Mouse (Mus musculus) ovary, postnatal 10 days (tissue): Measurements from ENCODE around the gene Adck2.

Source experiments
- DNase-seq: peaks from one replicate; pipeline ENCODE4 v3.0.0; 2022; ENCODE audit warnings: low spot score

Gene Adck2

DNA sequence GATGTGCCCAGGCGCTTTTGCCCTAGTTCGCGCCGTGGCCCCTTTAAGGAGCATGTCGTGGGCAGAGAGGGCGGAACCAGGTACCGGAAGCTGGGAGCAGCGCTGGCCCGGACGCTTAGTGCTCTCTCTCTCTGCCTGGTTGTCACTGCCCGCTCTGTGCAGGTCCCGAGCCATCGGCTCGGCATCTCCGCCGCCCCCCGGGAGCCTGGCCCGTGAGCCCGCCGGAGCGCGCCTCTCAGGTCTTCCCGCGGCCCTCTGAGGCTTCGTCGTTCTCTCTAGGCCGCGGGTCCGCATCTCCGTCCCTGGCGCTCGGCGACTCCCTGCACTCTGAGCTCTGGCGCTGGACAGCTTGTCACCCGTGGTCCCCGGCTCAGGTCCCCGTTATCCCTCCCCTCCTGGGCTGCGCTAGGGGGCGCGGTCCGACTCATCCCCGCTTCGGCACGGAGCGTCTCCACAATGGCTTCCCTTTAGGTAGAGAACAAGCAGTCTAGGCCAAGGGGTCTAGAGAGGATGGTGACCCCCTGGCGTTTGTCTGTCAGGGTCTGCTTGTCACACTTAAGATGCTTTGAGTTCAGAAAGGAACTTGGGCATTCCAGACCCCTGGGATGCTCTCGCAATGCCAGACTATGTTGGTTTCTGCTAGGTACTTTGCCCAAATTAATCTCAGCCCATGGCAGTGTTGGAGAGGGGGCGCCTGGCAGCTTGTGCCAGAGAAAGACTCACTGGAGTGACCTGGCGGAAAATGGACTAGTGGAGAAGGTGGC lies at the start of gene Adck2:
Gene Adck2, plus strand, starts transcription at position 83 of the 764 bp plus-strand sequence.
- peak; percentile 29 for DNase-seq

DNA sequence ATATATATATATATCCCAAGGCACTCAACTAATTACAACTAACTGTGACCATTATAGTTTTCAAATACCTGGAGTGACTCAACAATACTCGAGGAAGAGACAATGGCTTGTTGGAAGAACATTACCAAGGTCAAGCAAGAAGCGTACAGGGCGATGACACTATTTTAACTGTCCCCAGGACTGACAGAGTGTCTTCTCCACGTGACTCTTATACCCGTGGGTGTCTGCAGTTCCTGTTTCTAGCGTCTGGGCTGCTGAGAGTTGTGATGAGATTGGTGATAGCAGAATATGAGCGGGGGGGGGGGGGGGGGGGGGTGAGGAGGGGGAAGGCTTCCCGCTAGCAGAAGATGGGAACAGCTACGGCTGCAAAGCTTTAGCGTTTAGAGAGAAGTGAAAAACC lies 46.9 kb upstream of the Adck2 start:
- no peak for DNase-seq

DNA sequence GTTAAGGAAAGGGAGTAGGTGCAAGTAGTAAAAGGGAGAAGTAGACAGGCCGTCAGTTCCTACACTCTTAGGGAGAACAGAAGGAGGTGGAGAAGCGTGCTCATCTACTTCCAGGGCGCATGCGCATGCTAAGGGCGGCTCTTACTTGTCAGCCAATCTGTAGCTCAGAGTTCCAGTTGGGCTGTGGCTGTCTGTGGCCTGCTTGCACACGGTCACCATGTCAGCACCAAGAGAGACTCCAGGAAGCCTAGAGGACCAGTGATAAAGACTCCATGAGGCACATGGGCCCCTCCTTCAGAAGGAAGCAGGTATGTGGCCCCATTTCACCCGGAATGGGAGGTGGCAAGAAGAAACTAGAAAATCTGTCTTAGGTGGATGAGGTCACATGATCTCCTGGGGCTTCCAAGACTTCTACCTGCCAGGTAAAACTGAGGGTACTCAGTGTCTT lies 46.3 kb upstream of the Adck2 start:
- DNase-seq, result no peak

DNA sequence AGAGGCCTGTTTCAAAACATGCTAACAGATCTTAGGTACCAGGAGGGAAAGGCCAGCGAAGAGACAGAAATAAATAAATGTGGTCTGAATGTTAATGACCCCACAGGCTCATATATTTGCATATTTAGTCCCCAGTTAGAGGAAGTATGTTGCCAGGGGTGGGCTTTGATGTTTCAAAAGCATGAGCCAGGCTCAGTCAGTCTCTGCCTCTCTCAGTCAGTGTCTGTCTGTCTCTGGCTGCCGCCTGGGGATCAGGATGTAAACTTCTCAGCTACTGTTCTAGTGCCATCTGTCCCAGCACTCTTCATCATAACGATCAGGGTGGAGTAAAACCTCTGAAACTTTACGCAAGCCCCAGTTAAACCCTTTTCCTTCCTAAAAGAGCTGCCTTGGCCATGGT lies 45.9 kb upstream of the Adck2 start:
- DNase-seq, result no peak

DNA sequence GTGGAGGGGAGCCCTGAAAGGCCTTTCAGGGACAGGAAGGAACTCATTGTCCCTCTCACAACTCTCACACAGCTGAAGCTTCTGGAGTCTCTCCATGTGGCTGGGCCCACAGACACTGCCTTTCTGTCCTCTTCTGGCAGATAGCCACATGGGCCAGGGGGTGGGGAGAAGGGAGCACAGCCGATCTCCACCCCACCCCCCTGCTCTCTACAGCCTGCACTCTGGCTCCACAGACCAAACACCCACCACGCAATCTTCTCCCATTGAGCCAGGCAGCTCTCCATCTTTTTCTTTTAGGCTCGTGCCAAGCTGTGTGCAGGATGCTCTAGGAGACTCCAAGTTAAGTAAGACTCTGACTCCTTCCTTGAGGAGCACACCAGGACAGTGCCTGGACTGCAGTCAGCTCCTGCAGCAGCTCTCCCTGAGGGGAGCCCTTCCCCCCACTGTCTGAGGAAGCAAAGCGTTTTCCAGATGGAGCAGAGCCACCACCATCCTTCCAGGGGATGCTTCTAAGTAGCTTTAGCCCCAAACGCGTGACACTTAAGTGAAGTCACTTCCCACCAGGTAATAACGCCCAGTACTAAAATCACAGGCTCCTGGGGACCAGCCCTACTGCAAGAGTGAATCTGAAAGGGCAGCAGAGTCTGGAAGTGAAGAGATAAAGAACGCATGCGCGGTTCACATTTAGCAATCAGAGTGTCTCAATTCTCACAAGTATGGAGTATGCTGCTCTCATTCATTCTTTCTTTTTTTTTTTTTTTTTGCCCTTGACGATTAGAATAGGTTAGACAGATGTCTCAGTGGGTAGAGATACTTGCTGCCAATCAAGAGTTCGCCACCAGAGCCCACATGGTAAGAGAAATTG lies 44.8 kb upstream of the Adck2 start:
- DNase-seq, result no peak

DNA sequence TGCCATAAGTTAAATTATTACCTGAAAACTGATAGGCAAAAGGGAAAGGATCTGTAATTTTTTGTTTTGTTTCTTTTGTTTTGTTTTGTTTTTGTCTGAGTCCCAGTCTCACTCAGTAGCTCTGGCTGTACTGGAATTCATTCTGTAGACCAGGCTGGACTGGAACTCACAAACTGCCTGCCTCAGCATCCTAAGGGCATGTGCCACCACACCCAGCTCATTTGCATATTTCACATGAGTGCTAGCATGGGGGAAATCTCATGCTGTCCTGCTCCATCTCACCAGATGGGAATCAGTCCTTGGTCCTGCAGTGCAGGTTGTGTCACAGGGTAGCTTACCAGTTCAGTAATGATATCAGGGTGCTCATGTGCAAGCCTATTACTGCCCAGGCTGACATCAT lies 38.7 kb upstream of the Adck2 start:
- DNase-seq, result no peak

DNA sequence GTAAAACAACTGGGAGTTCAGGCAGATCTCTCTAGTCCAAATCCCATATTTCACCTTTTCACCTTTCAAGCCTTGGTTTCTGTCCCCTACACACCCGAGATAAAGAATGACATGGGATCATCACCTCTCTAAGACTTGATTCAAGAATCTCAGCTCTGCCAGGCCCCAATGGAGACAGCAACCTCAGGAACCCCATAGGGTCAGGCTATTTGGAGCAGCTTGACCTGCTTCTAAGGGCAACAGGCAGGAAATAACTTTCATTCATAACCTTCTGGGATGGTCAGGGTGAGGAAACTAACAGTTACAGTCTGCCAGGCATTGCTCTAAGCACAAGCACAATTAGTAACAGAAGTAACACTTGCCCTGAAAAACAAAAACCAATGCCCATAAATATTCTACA lies 37.1 kb upstream of the Adck2 start:
- no peak for DNase-seq

DNA sequence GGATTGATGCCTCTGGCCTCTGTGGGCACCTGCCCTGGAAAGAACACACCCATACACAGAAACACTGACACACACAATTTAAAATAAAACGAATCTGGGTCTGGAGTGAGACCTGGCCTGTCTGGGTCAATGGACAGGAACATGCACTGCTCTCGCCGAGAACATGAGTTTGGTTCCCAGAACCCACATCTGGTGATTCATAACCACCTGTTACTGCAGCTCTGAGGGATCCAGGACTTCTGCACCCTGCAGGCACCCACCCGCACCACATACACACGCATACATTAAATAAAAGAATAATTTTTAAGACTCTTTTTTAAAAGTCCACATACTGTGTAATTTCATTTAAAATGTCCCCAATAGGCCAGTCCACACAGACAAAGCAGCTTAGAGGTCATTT lies 36.4 kb upstream of the Adck2 start:
- DNase-seq, result no peak

DNA sequence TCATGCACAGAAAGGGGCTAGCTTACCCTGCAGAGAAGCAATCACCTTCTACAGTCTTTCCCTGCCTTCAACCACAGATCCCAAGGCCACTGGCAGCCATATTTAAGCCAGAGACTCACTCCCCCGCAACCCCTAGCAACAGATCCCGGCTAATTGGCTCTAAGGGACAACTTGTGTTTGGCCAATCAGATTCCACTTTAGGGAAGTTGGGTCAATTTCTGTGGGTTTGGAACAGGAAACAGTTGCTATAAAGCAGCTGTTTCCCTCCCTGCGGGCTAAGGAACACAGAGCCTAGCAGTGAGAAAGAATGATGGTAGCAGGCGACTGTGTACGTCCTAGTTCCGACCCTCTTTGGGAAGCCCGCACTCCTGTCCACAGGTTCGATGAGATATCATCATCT lies 35.4 kb upstream of the Adck2 start:
- DNase-seq, result no peak

DNA sequence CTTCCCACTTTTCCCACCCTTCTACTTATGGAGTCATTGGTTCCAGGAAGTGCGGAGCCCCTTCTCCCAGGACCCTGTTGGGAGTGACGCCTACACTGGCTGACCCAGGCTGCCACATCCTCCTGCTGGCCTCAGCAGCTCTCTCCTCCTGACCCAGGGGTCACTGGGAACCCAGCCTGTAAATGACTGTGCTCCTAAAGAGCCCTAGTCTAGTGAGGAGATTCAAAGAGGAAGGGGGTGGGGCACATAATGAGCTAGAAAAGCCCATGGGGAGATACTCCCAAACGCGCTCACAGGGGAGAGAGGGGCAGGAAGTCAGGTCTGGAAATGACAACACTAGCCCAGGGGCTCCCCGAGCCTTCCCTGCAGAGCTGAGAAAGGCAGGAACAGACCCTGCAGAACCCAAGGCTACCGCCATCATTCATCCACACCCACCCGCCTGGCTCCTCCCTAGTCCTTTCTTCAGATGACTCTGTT lies 34.0 kb upstream of the Adck2 start:
- no peak for DNase-seq

DNA sequence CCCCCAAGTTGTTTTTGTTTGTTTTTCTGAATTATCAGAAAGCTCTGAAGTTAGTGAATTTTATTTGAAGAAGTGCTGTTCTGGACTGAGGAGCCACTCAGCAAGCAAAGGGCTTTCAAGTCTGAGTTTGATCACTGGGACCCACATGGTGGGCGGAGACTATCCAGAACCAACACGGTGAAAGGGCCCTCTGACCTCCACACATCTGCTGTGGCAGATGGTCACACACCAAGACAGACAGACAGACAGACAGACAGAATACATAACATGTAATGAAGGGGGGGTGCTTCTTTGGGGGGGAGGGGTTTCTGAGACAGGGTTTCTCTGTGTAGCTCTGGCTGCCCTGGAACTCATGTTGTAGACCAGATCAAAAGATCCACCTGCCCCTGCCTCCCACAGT lies 33.1 kb upstream of the Adck2 start:
- DNase-seq, result no peak

DNA sequence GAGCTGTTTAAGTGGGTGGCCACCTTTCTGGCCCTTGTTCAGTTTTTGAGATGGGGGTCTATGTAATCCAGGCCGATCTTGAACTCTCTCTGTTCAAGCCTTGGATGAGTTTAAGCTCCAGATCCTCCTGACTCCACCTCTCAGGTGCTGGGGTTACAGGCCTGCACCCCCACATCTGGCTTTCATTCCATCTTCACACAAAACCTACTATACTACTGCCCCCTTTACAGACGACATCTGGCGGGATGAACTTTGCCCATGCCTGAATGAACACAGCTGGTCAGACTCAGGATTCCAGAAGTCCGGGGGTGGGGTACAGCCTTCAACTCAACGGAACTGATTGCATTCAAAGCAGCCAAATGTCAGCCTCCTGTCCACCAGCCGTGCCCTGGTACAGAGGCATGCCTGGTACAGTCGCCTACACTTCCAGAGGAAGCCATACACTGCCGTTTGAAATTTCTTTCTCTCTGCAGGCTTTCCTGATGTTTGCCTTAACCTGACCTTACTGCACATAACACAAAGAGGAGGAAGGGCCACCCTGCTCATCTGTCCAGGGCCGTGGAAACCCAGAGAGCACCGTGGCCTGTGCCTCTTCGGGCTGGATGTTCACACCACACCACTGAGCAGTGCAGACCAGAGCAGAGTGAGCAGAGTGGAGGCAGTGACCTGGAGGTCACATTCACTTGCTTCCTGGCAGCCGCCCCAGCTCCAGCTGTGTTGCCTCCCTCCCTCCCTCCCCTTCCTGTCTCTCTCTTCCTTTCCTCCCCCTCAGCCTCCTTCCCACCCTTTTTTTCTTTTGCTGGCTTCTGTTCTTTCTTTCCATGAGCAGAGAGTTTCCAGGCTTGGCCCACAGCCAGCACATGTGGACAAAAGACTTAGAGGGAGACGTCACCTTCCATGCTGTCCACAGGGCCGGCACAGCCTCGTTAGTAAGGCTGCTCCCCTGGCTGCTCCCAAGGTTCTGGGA lies 30.8 kb upstream of the Adck2 start:
- peak; percentile 69 for DNase-seq

DNA sequence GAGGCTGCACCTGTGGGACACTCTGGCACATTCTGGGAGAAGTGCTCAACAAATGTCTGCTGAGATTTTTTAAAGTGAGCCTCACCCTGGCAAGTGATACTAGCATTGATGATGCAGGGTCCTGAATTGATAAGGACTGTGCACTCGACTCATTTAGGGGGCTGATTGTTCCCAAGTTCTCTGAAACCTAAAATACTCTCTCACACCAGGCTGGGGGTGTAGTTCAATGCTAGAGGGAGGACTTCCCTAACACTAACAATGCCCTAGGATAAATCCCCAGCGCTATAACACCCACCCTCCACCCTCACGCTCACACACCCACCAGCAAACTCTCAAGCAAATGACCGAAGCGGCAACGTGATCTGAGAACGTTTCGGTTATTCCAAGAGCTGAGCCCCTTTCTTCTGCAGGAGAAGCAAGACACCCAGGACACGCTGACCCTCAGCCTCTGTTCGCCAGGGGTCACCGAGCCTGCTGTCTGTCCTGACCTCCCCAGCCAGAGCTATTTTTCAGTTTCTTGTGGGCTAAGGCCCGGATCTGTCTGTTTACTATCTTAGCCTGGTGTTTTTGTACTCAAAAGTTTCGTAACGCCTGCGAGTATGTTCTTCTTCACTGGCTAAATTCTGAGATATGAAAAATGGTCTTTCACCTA lies 29.8 kb upstream of the Adck2 start:
- DNase-seq, result no peak

DNA sequence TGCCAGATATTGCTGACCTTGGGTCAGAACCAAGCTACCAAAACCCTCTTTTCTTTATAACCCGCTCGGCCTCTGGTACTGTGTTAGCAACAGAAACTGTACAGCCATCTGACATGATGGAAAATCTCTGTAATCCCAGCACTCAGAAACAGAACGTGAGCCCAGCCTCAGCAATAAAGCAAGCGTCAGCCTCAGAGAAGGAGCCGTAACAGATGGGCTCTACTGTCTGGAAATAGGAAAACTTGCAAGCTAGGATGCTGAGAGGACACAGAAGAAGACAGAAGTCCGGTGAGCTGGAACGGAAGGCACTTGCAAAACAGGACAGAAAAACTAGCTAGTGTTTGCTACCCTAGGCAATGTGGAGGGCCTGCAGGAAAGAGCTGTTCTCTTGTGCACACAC lies 28.2 kb upstream of the Adck2 start:
- DNase-seq, result no peak

DNA sequence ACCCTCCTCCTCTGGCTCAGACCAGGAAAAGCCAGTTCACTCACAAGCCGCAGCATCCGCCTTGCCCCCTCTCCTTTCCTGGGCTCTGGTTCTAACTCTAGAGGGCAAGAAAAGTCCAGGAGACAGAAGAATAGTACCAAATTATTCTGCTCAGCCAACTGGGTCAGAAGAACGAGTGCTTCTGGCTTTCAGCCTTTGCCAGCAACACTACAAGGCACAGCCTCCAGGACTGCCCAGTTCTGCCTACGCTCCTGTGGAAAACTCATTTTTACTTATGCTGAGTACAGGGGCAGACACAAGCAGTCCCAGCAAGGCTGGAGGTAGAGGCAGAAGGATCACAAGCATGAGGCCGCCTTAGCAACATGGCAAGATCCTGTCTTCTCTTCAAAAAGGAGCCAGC lies 25.6 kb upstream of the Adck2 start:
- no peak for DNase-seq

DNA sequence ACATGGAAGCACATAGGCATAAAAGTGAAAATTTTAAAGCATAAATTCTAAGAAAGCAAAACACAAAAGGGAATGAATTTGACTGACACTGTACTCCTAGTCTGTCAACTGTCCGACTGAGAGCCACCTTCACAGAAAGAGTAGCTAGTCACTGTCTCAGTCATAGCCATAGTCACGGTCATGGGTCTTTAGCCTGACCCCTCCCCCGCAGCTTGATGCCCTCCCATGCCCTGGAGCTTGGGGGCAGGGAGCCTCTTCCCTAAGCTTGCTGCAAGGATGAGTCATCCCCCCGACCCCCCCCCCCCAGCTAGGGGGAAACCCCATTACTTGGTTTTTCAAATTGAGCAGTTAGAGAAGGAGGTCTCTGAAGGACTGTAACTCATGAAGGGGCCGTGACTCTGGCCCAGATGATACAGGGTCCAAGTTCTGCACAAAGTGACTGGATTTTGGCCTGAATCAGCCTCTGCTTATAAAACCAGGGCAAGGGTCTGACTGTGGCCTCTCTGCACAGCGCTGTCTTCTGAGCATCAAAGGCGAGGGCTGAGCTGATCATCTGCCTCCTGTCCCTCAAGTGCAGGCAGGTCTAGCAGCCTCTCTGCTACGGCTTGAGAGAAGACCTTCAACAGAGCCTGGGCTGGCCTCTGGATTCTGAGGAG lies 21.6 kb upstream of the Adck2 start:
- DNase-seq, result no peak

DNA sequence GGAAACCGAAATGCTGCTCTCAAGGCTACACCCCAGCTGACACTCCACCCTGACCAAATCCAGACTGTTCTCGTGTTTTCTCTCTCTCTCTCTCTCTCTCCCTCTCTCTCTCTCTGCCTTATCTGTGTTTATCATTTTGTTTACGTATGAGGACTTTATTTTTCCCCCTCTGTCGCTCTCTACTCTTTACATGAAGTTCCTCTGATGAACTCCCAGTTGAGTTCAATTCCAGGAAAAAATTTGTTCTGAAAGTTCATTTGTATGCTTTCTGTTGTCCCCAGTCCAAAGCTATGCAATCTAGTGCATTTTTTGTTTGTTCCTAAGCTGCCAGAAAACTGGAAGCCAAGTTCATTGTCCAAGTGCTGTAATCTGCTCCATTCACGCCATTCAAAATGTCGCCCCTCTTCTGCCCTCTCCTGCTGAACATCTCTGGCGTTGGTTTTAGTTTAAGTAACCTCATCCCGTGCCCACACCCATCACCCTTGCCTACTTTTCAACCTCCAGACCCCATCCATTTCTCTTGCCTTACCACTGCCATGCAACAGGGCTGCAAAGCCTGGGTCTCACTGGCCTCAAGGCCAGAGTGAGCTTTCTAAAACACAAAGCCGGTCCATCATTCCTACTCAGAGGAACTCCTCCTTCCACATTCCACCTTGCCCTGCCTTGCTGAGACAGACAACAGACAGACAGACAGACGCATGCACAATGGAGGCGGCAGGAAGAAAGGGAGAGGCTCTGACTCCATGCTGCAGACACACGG lies 18.6 kb upstream of the Adck2 start:
- DNase-seq, result no peak

DNA sequence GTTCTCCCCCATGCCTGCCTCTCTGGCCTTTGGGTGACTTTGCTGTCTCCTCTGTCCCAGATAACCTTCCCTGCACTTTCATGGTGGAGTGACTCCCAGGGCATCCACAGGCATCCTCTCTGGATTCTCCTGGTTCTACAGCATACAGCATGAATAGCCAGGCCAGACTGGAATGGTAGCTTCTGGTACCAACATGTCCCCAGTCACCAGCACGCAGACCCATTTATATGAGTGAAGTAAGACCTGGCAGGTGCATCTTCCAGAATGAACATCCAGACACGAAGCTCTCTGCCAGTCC lies 18.1 kb upstream of the Adck2 start:
- no peak for DNase-seq

DNA sequence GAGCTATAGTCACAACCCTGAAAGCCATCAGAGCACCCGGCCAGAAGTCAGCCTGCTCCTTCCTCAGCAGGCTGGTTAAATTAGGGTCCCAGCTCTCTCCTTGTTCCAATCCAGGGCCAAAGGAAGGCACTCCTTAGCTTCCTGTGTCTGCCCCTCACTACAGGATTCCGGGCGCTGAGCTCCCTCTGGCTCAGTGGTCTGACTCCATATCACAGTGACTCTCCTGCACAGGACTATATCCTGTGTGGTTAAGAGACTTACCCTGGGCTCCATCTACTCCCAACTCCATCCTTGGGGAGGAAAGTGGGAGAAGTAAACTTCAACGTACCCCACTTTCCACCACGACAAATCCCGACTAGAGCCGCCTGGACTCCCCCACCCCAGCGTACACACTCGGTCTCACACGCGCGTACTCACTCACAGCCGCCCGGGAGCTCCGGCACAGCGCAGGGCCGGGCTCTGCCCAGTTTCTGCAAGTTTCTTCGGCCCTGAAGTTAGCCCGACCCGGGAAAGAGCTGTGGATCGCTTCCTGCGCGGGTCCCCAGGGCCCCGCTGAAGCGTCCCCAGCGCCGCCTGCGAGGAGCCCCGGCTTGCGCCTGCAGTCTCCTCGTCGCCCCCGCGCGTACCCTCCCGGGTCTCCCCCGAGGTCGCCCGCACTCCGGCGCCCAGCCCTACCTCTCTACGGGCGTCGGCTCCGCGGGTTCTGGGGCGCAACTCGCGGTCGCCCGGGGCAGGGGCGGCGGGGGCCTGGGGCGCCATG lies 16.6 kb upstream of the Adck2 start:
- DNase-seq, result peak; percentile 41
